Mouse (Mus musculus) spleen, adult 2 months (tissue): ENCODE measurements around the gene Mtcl1. TPM values are rescaled to one million over a fixed set of nuclear protein-coding genes. Genes with fewer than 3 reads are reported as not detected.
"Not testable (repeated sequence)": the region's sequence is repeated elsewhere in the genome, so short reads cannot be mapped to it uniquely, and the experiment has no call there.

Experiments used
- DNase-seq, 2 experiments: peaks; one replicate each; pipeline versions ENCODE4 v3.0.0 to v3.0.0-alpha.2; 2012 to 2021; ENCODE audit warnings: low spot score in 2 of 2, low read depth in 1 of 2
- H3K27ac ChIP-seq: fragments of 200-500 bp; 2 replicates; pipeline ENCODE4 v1.5.1; 2012; ENCODE audit warnings: low read length, inconsistent platforms; ENCODE audit not compliant: insufficient read depth
- H3K27me3 ChIP-seq: fragments of 200-500 bp; 2 replicates; pipeline ENCODE4 v1.6.1; 2012; ENCODE audit warnings: mild to moderate bottlenecking, moderate library complexity, low read length, inconsistent platforms; ENCODE audit not compliant: control insufficient read depth, insufficient read depth
- H3K36me3 ChIP-seq: fragments of 200-500 bp; 2 replicates; pipeline ENCODE4 v1.6.1; 2012; ENCODE audit warnings: mild to moderate bottlenecking, low read length, inconsistent platforms; ENCODE audit not compliant: control insufficient read depth, insufficient read depth
- H3K4me1 ChIP-seq: fragments of 200-500 bp; 2 replicates; pipeline ENCODE4 v1.6.1; 2011; ENCODE audit warnings: inconsistent platforms; ENCODE audit not compliant: control insufficient read depth, insufficient read depth, insufficient read length
- H3K4me3 ChIP-seq: fragments of 200-500 bp; 2 replicates; pipeline ENCODE4 v1.5.1; 2011; ENCODE audit warnings: mild to moderate bottlenecking, inconsistent platforms; ENCODE audit not compliant: insufficient read depth, insufficient read length; ENCODE audit errors: extremely low read depth
- CTCF ChIP-seq: fragments of 200-500 bp; IDR thresholded peaks from 2 replicates; pipeline ENCODE4 v1.5.1; 2011; ENCODE audit warnings: mild to moderate bottlenecking, inconsistent platforms; ENCODE audit not compliant: insufficient read depth, insufficient read length, insufficient replicate concordance; ENCODE audit errors: extremely low read depth
- POLR2A ChIP-seq: fragments of 200-500 bp; IDR thresholded peaks from 2 replicates; pipeline ENCODE4 v1.6.1; 2011; ENCODE audit warnings: low read depth, low read length, inconsistent platforms
- WGBS: fragments of 180-500 bp; shearing (Covaris S2); methylation state at CpG from one replicate; pipeline ENCODE4 v1.1.7; 2018; 5-methylcytosine and 5-hydroxymethylcytosine counted together
- polyA plus RNA-seq: library from polyadenylated mRNA; depleted of rRNA; stranded (reverse); fragments of >200 nt; gene quantifications from 2 replicates; pipeline ENCODE4 v1.2.3, GENCODE M21; 2012

The Mtcl1 gene
- polyA plus RNA-seq, 1 experiment, result 0.08 TPM

- Histone ChIP-seq H3K36me3 (no peaks in the 10 kb centered on the region), H3K27ac (no peak overlapping the region), H3K27me3 (no peaks in the 10 kb centered on the region), H3K4me3 (no peak overlapping the region), H3K4me1 (no peaks in the 10 kb centered on the region)
- WGBS, result 74% methylated on average over 11 of the region's 11 CpGs
- TF ChIP-seq POLR2A (no peak), CTCF (no peak)
- DNase-seq, result no peak
Observed at GRCm38 (mm10) chr17:66439051-66439753, 10.3 kb downstream of the Mtcl1 start.

GRCm38 (mm10) chr17:66438137-66438536 is 11.4 kb downstream of the Mtcl1 start:
- 90% methylated on average over 12 of the region's 12 CpGs for WGBS
- Histone ChIP-seq H3K36me3 (no peaks in the 10 kb centered on the region), H3K4me1 (no peaks in the 10 kb centered on the region), H3K27ac (no peak overlapping the region), H3K27me3 (no peaks in the 10 kb centered on the region), H3K4me3 (no peak overlapping the region)
- TF ChIP-seq CTCF, result no peak
- no peak for TF ChIP-seq POLR2A
- no peak for DNase-seq

GRCm38 (mm10) chr17:66436811-66437210 is 12.7 kb downstream of the Mtcl1 start:
- H3K4me1 ChIP-seq, result no peaks in the 10 kb centered on the region
- no peak for DNase-seq
- H3K36me3 ChIP-seq, result no peaks in the 10 kb centered on the region
- TF ChIP-seq POLR2A, result no peak
- no peak for TF ChIP-seq CTCF
- H3K4me3 ChIP-seq, result no peak overlapping the region
- no peak overlapping the region for H3K27ac ChIP-seq
- WGBS, result 81% methylated on average over 8 of the region's 8 CpGs
- no peaks in the 10 kb centered on the region for H3K27me3 ChIP-seq

- 94% methylated on average over 15 of the region's 15 CpGs for WGBS
- TF ChIP-seq POLR2A, result no peak
- no peak for TF ChIP-seq CTCF
- Histone ChIP-seq H3K4me3 (no peak overlapping the region), H3K27me3 (no peaks in the 10 kb centered on the region), H3K4me1 (no peaks in the 10 kb centered on the region), H3K27ac (no peak overlapping the region), H3K36me3 (no peaks in the 10 kb centered on the region)
- DNase-seq, result no peak
Observed at GRCm38 (mm10) chr17:66435982-66436381, 13.6 kb downstream of the Mtcl1 start.

GRCm38 (mm10) chr17:66435007-66435406 is 14.5 kb downstream of the Mtcl1 start:
- no peak for DNase-seq
- Histone ChIP-seq H3K4me1 (no peaks in the 10 kb centered on the region), H3K36me3 (no peaks in the 10 kb centered on the region), H3K27me3 (no peaks in the 10 kb centered on the region), H3K27ac (no peak overlapping the region), H3K4me3 (no peak overlapping the region)
- WGBS, result 91% methylated on average over 14 of the region's 14 CpGs
- TF ChIP-seq POLR2A, result no peak
- TF ChIP-seq CTCF, result no peak

- DNase-seq, result no peak
- TF ChIP-seq POLR2A, result no peak
- TF ChIP-seq CTCF, result no peak
- no peaks in the 10 kb centered on the region for H3K27me3 ChIP-seq
- no peaks in the 10 kb centered on the region for H3K36me3 ChIP-seq
- H3K4me1 ChIP-seq, result no peaks in the 10 kb centered on the region
- no peak overlapping the region for H3K4me3 ChIP-seq
- H3K27ac ChIP-seq, result no peak overlapping the region
- WGBS, result 92% methylated on average over 7 of the region's 7 CpGs
Observed at GRCm38 (mm10) chr17:66434566-66434965, 15.0 kb downstream of the Mtcl1 start.

GRCm38 (mm10) chr17:66424601-66425000 is 24.9 kb downstream of the Mtcl1 start:
- H3K4me1 ChIP-seq, H3K4me3 ChIP-seq, H3K36me3 ChIP-seq, H3K27ac ChIP-seq, DNase-seq, H3K27me3 ChIP-seq: not testable (repeated sequence)
- 83% methylated on average over 4 of the region's 4 CpGs for WGBS
